Mouse (Mus musculus) mouse embryonic stem cell (cell line): ENCODE measurements at regions not wholly inside any gene's neighbourhood (a gene's known extent, or its start where the extent isn't known, plus 50 kb on each side); places are given as distances from the start of the nearest gene placed in this dataset.
"Not testable (repeated sequence)": the region's sequence is repeated elsewhere in the genome, so short reads cannot be mapped to it uniquely, and the experiment has no call there.

ENCODE experiments used
- in situ Hi-C, 2 experiments: fragments of 300-500 bp; cut with MboI; formaldehyde crosslinking; loops; 1 replicate in 1 of 2; 3 replicates in 1 of 2; pipeline ENCODE4 v1.14.3; 2019 to 2020; ENCODE audit warnings: low sequenced_read_pairs in 2 of 2, low pct_unique_long_range_greater_than_20kb in 1 of 2, mixed read lengths in 1 of 2; ENCODE audit not compliant: unreplicated experiment in 1 of 2

DNA sequence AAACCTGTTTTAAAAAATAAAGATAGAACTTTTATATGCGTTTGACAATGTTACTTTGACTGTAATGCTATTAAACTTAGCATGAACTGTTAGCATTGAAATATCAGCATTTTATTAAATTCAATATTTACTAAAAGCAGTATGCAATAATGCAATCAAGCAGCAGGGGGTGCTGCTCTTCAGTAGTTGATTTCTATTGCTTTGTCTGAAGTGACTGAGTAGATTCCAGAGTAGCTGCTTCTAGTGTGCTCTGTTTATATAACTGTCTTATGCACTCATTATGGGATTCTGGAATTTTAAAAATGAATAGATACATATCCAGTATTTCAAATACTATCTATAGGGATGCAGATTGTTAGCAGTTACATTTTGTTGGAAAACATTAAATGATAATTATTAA is 146.2 kb downstream of the Gm28710 start:
- in situ Hi-C loops = loop anchor here in 1 of 2 experiments (25.0 kb wide), 1 partner anchor 824 kb away; no protein-coding TSS in a partner anchor

- in situ Hi-C loops = loop anchor here in 1 of 2 experiments (25.0 kb wide), 1 partner anchor 815 kb away; no protein-coding TSS in a partner anchor
Observed at GRCm38 (mm10) chr5:16947430-16947829, 155.8 kb downstream of the Gm28710 start.

DNA sequence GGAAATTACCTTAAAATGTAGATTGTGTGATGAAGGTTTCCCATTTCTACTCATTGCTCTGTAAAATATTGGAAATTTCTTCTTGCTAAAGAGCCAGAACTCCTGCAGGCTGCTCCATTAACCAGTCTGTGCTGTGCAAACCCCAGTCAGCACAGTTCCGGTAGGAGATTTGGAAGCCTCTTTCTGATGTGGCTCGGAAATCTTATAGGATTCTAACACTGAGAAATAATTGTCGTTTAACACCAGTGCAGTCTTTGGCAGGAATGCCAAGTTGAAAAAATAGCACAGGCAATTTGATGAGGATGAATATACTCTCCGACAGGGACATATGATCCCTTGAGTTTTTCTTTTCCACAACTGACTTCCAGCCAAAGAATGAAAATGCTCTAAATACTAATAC is 176.1 kb downstream of the Gm28710 start:
- in situ Hi-C loops = no loop called here

DNA sequence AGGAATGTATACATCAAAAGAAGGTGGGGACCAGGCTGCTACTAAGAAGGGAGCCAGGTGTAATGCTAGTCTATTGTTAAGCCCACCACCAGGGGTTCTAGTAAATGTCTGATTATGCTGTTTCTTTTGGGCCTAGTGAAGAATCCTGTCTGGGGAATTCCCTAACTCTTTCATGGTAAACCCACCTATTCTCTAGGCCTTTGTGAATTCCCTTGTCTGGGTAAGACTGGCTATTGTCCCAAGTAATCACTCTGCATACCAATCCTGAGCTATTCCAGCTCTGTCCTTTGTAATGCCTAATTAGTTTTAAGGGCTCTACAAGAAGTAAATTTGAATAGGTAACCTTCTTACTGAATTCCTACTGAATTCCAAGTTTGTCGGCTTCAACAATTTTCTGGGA is 177.2 kb downstream of the Gm28710 start:
- in situ Hi-C loops = not testable (repeated sequence)

DNA sequence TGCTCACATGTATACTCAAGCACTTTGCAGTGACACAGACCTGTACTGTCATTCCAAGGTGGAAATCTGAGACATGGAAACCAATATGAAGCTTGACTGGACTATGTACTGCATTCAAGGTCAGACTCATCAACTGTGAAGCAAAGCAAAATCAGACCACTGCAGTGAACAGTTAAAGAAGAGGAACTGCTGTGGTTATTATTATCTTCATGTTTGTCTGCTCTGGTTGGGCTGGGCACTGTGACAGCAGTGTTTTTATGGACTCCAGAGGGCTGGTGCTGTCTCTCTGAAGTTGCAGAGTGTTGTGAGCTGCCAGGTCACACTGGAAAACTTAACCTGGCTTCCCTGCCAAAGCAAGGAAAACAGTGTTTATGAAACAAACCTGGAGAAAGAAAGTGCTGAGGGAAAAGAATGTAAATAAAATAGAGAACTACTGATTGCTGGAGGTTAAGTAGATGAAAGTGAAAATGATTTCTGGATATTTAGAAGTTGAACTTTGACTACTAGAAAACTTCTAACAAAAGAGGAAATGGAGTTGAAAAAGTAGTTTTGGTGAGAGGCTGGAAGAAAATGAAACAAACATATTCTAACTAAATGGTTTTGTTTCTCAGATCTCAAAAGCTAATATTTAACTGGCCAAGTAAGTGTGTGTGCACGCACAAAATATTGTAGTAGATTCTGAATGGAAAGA is 181.7 kb downstream of the Gm28710 start:
- in situ Hi-C loops = no loop called here

GRCm38 (mm10) chr5:16976006-16976405 is 184.4 kb downstream of the Gm28710 start:
- in situ Hi-C loops = no loop called here

DNA sequence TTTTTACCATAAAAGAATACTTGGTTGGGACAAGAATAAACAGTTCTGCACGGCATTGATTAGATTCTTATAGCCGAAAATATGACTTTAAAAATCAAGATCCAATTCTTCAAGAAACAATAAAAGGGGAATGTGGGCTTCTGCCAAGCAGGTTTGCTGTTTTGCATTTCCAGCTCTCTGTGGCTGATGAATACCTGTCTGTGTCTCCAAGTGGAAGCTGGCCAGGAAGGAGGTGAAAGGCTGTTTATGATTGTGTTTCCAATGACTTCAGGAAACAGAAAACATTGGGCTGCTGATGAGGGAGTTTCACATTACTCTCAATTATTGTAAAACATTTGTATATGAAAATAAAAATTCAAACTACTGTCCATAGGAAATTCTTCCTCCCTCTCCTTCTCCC is 193.3 kb downstream of the Gm28710 start:
- in situ Hi-C loops = no loop called here

DNA sequence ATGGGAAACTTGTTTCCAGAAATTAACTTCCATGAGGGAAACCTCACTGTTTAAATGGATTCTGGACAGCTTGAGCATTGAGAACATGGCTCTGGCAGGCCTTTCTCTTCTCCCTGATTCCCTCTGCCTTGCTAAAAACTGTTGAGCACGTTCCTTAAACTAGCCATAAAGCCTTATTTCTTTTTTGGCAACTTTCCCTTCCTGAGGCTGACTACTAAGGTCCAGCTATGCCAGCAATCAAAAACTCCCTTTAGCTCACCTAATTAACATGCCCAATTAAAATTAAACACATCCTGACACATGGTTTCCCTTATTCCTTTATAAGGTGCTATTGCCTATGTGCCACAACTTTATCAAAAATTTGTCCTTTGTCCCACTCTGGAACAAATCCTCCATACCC is 199.9 kb downstream of the Gm28710 start:
- in situ Hi-C loops = no loop called here

- in situ Hi-C loops = no loop called here
Observed at GRCm38 (mm10) chr5:16999183-16999582, 207.6 kb downstream of the Gm28710 start.

- in situ Hi-C loops = no loop called here
Observed at GRCm38 (mm10) chr5:17006807-17007522, 215.4 kb downstream of the Gm28710 start.

GRCm38 (mm10) chr5:17021636-17022035 is 230.0 kb downstream of the Gm28710 start:
- in situ Hi-C loops = no loop called here

DNA sequence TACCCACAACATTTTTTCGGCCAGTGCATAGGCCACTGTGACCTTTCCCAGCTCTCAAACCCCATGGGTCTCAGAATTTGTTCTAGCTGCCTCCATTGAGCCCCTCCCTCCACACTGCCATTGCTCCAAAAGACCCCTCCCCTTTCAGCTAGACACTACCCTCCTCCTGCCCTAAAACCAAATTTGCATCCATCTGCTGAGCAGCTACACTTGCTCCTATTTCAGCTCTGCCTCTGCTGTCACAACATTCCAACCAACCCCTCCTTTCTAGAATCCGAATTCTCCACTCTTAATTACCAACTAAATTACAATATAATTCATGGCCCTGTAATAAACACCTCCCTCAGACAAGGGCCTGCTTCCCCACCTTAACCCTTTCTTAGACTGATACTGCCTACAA is 262.3 kb downstream of the Gm28710 start:
- in situ Hi-C loops = no loop called here

- in situ Hi-C loops = no loop called here
Observed at GRCm38 (mm10) chr5:17064565-17064964, 273.0 kb downstream of the Gm28710 start.

DNA sequence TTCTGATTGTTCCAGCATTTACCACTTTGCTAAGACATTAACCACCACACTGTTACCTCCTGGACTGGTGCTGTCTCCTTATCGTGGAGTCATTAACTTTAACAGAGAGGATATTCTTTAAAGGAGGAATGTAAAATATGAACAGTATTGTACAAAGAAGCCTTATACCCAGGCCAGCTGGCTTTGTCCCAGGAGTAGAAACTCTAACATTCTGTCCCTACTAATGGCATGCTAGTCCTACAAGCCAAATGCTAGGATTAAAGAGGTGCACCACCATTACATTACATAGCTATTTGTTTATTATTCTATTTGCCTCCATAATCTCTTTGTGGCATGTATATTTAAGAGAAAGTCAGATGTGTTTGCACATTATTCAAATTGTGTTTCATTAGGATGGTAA is 288.8 kb downstream of the Gm28710 start:
- in situ Hi-C loops = no loop called here

- in situ Hi-C loops = no loop called here
Observed at GRCm38 (mm10) chr5:17111556-17111955, 261.4 kb upstream of the Speer4f2 start.

DNA sequence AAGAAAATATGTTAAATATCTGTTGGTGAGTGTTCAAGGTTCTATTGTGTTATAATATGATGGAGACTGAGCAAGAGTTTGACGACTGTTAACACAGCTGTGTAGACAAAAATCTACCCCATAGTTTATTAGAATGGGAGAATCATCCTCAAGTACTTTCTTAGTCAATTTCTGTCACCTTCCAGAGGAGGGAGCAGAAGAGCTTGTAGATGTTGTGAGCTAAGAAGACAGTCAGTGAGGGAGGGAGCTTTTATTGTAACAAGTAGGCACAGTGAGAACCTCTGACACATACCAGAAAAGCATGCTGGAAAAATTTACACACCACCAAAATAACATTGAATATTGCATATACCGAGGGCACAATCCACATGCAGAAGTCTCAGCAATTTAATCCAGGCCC is 261.0 kb upstream of the Speer4f2 start:
- in situ Hi-C loops = no loop called here

DNA sequence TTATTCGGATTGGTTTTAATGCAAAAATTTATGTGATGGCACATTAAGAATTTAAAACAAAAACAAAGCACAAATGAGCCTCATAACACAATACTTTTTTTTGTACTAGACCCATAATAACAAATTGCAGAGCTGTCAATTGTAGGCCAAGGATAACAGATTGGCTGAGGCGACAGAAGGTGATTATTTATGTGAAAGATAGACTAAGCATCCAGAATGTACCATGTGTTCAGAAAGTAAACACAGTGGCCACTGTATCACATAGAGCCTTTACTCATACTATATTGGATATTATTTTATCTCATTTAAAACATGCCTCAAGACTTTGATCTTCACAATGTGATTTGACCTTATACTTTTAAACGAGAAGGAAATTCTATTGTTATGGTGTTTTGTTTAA is 257.9 kb upstream of the Speer4f2 start:
- in situ Hi-C loops = no loop called here

DNA sequence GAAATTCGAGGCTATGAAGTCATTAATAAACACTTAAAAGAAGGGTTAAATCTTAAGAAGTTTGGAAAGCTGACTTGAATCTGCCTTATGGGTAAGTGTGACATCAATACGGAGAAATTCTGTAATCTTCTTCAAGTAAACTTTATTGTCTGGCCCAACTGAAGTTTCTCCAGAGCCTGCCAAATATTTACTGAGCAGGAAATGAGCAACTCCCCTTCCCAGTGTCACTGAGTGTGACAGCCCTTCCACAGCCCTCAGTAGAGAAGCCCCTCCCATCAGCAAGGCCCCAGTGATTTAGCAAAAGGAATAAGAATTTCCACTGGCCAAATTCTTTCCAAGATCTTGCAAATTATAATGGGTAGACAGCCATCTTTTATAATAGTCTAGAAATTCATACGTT is 256.9 kb upstream of the Speer4f2 start:
- in situ Hi-C loops = no loop called here

GRCm38 (mm10) chr5:17125240-17125639 is 247.7 kb upstream of the Speer4f2 start:
- in situ Hi-C loops = no loop called here

DNA sequence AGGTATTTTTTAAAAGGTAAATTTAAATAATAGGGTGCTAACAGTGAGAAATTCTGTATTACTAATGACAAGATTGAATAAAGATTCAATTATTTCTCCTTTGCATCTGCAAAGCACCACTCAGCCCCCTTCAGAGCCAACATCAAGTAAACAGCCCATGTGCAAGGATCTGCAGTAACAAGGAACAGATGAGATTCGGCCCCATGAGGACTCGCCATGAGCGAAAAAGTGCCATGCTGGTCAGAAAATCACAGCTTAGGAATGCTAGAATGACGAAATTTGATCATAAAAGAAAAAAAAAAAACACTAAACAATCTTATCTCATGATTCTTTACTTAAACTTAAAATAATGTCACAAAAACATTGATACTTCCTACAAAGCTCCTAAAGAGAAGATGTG is 245.5 kb upstream of the Speer4f2 start:
- in situ Hi-C loops = no loop called here
